Mouse (Mus musculus) A20 (cell line): ENCODE data around the gene Ifitm2.
"Not testable (repeated sequence)": the region's sequence is repeated elsewhere in the genome, so short reads cannot be mapped to it uniquely, and the experiment has no call there.

Experiments used
- DNase-seq: peaks from one replicate; pipeline ENCODE4 v3.0.0-alpha.2; 2011; ENCODE audit warnings: low read depth, low spot score

Ifitm2 gene

DNA sequence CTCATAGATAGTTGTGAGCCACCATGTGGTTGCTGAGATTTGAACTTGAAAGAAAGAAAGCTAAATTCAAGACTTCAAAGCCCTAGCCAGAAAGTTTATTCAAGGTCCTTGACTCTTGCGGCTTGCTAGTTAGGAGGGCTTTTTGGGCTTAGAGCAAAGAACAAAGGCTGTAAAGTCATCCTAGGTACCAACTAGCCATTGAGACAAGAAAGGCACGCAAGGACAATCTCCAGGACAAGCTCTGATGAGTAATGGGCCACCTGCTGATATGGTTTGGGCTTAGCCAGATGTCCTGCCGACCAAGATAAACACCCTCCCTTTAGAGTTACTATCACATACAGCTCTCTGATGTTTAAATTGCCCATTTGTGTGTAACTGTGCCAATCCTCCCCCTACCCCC lies 12.9 kb upstream of the Ifitm2 start:
- DNase-seq: not testable (repeated sequence)

DNA sequence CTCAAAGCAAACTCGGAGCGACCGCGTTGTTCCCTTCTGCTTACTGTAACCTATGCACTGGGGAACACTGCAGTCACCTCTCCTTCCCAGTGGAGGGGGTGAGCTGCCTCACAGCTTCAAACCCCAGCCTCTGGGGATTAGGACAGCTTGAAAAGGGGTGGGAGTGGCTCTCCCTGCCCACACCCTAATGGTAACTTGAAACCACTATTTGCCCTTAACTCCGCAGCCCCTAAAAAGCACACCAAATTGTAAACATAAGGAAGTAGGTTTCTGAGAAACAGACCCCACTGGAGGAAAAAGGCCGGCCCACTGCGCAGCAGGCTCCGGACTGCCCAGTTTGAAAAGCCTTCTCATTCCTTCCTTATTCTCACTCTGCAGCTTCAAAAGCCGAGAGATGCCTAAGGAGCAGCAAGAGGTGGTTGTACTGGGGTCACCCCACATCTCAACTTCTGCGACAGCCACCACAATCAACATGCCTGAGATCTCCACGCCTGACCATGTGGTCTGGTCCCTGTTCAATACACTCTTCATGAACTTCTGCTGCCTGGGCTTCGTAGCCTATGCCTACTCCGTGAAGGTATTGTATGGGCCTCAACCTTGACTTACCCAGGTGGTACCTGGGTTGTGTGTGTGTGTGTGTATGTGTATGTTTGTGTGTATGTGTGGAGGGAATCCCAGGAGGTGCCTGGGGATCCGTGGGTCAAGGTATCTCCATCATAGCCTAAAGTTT lies 12.2 kb upstream of the Ifitm2 start:
- no peak for DNase-seq

DNA sequence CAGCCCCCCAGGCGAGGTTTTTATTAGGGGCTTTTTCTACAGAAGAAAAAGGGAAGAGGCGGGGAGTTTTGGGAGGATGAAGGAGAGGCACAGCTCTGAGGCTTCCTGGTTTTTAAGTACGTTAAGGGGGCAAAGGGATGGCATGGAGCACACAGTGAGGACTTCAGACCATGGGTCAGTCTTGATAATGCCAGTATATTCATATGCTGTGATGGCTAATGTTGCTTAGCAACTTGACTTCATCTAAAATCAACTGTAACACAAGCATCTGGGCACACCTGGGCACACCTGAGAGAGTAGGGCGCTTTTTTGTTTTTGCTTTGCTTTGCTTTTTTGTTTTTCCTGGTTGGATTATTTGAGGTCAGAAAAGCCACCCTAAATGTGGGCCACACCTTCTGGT lies 11.1 kb upstream of the Ifitm2 start, which contains the start of gene Ifitm1:
Gene Ifitm1, plus strand, starts transcription at position 301 of the 400 bp plus-strand sequence.
- DNase-seq: no peak

- DNase-seq: no peak
Measured at GRCm38 (mm10) chr7:140962733-140963132, 6.9 kb upstream of the Ifitm2 start.

- no peak for DNase-seq
Measured at GRCm38 (mm10) chr7:140961416-140961815, 5.6 kb upstream of the Ifitm2 start.

GRCm38 (mm10) chr7:140960026-140960425 lies 4.2 kb upstream of the Ifitm2 start:
- DNase-seq: no peak

GRCm38 (mm10) chr7:140959181-140959901 lies 3.6 kb upstream of the Ifitm2 start:
- peak; percentile 70 for DNase-seq

DNA sequence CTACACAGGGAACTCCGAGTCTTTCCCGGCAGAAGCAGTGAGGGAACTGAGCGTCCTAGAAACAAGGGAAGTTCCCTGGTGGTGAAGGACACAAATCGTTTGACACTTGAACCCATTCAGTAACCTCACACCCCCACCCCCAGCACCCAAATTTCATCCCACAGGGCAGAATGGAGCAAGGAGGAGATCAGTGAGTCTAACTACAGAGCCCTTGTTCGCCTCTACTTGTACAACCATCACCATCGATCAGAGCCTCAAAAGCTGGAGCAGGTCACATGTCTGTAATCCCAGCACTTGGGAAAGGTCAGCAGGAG lies 726 bp upstream of the Ifitm2 start:
- DNase-seq: no peak

DNA sequence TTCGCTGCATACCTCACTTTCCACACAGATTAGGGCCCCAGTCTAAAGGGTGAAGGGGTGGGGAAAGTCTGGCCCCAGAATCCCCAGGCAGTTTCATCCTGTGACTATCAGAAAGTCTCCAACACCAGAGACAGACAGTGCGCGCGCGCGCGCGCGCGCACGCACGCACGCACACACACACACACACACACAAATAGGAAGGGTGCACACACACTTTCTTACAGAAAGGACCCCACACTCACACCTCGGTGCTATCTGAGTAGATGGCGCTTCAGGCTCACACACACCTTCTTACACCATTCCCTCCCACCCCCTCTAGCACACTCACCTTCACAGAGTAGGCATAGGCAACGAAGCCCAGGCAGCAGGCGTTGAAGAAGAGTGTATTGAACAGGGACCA lies 445 bp downstream of the Ifitm2 start:
- no peak for DNase-seq

DNA sequence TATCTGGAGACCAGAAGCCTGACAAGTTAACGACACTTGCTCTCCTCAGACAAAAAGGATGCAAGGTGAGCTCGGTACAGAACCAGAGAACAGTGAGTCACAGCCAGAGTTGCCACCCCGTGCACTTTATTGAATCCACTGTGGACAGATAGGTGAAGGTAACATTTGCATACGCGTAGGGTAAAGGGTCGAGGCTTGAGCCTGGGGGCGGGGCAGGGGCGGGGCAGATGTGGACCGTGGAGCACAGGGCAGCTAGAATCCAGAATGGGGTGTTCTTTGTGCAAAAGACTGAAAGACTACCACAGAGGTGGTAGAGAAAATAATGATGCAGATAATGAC lies 1.1 kb downstream of the Ifitm2 start:
- no peak for DNase-seq

GRCm38 (mm10) chr7:140953800-140954732 lies 1.7 kb downstream of the Ifitm2 start:
- peak; percentile 79 for DNase-seq

DNA sequence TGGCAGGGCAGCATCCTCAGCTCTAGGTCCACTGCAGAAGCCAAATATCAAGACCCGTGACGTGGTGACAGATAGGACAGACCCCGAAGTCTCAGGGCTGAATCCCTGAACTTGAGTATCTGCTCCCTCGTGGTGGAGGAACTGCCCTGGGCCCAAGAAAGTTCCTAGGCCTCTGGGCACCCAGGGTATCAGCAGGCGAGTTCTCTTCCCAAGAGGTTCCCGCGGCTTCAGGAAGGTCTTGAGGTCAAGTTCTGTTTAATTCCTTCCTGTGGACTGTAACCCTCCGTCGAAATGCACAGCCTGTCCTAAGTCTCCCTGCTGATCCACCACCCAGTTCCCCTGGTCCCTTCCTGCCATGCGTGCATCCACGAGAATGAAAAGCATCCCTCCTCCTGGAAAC lies 2.7 kb downstream of the Ifitm2 start:
- no peak for DNase-seq

- no peak for DNase-seq
Measured at GRCm38 (mm10) chr7:140952441-140952840, 3.3 kb downstream of the Ifitm2 start.

- DNase-seq: no peak
Measured at GRCm38 (mm10) chr7:140951765-140952164, 4.0 kb downstream of the Ifitm2 start.

DNA sequence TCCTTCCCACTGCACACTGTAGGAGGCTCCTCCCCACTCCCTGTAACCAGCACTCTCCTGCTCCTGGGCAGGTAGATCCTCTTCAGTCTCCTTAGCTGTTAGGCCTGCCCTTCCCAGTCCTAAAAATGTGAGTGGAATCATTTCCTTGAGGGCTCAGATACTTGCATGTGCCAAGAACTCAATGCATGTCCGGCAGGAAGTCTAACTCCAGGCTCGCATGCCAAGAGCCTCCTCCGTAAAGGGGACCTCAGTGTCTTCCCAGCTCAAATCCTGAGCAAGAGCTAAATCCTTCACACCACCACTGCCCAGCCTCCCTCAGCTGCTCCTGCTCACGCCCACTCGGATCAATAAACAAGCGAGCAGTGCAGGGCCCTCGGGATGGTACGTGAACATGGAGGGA lies 4.7 kb downstream of the Ifitm2 start:
- no peak for DNase-seq

DNA sequence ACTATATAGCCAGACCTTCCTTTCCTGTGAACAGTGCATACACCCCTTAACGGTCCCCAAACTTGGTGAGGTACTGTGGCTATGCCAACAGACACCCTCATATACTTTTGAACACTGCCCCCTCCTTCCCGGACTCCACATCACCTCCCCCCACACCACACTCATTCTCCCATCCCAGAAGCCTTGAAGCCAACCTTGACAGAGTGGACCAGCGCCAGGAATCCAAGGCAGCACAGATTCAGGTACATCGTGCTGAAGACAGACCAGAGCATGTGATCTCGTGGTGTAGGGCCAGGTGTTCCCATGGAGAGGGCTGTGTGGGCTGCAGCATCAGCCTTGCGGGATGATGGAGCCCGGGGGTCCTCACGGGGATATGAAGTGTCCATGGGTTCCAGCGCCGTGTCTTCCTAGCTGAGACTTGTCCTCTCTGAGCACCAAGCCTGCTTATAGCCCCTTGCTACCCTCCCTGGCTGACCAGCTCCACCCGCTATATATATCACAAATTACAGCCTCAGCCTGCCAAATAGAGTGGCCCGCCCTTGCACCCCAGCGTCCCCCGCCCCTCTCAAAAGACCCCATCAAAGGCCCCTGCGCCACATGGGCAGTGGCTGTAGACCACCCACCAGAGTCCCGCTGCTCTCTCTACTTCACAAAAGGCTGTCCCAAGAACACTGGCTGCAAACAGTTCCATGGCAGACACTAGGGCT lies 5.8 kb downstream of the Ifitm2 start, which contains the start of gene Ifitm5:
Gene Ifitm5, minus strand, starts transcription at position 468 of the 707 bp plus-strand sequence.
- DNase-seq: no peak

- DNase-seq: no peak
Measured at GRCm38 (mm10) chr7:140949255-140949654, 6.5 kb downstream of the Ifitm2 start.

DNA sequence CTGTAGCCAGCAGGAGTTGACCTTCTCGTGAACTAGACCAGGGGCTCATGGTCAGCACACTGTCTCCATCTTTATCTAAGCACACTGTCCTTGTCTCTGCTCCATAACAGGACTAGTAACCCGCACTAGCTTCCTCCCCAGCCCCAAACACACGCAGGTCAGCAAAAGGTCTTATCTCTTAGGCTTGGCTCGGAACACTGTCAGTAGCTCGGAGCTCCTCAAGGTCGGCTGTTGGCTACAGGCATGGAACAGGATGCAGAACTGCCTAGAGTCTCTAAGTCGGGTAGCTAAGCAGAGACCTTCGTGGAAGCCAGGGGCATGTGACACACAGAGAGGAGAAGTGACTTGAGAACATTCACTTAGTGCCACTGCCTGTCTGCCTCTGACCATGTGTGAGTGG lies 7.6 kb downstream of the Ifitm2 start:
- no peak for DNase-seq

- no peak for DNase-seq
Measured at GRCm38 (mm10) chr7:140946980-140947379, 8.8 kb downstream of the Ifitm2 start.

- DNase-seq: no peak
Measured at GRCm38 (mm10) chr7:140946311-140946710, 9.5 kb downstream of the Ifitm2 start.

DNA sequence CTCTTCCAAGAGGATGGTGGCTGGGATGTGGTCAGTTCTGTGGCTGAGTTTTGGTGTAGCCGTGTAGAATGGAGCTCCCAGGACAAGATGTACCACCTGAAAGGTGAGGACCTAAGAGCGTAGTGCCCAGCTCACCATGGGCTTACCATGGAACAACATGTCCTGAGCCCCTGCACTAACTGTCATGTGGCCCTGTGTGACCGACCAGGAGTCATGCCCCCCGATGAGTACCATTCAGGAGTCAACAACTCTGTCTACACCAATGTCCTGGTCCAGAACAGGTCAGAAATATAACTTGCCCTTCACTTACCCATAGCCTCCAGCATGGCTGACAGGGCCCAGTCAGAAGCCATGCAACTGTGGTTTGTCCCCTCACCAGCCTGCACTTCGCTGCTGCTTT lies 10.5 kb downstream of the Ifitm2 start:
- DNase-seq: no peak

DNA sequence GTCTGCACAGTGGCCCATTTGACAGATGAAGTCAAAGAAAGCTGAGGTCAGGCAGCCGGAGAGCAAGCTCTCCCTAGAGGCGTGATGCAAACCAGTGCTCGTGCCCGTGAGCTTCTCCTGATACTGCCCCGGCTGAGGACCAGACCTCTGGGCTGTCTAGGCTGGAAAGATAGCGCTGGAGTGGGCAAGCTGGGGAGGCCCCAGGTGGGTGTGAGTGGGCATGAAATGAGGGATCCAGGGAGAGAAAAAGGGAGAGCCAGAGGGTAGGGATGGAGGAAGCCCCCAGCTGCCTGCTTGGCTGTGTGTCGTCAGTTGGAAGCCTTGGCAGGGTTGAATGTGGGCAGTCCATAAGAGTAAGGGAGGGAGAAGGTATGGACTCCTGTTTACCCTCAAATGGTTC lies 11.6 kb downstream of the Ifitm2 start:
- no peak for DNase-seq
